Mouse (Mus musculus) right cerebral cortex, postnatal 14 days (tissue): ENCODE measurements at regions not wholly inside any gene's neighbourhood (a gene's known extent, or its start where the extent isn't known, plus 50 kb on each side); places are given as distances from the start of the nearest gene placed in this dataset.

Experiments used
- DNase-seq: peaks from one replicate; pipeline ENCODE4 v3.0.0; 2022

DNA sequence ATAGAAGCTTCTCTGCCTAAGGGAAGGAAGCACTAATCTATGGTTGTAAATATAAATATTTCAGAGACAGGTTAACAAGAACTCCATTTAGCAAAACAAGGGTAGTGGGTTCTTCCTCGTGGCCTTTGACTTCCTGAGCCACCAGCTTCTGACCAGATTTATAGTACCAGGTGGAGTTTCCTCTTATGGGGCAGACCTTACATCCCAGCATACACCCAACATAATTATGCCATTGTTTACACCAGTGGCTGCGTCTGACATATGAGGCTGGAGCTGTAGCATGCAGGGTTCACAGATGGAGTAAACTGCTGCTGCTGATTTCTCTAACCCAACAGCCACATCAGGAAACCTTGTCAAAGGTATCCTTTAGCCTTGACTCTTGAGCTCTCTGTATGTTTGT, 75.5 kb downstream of the Trib2 start:
- no peak for DNase-seq

- no peak for DNase-seq
Observed at GRCm38 (mm10) chr12:15738989-15739388, 77.7 kb downstream of the Trib2 start.

DNA sequence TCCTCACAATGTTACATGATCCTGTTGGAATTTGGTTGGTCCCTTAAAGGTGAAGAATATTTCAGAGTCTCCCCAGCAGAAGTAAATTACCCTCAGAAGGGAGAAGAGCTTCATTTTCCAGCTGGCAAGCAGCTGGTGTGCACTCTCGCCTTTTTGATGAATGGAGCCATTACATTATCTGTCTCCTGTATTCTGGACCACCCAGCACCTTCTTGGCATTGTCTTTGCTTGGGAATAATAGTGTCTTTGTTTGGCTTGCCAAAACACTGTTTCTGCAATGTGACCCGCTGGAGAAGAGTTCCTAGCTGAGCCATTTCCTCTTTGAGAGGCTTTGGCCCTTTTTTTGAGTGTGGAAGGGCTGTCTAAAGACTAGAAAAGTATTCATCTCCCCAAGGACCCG, 85.5 kb downstream of the Trib2 start:
- DNase-seq: no peak

- DNase-seq: no peak
Observed at GRCm38 (mm10) chr12:15729696-15730095, 87.0 kb downstream of the Trib2 start.

DNA sequence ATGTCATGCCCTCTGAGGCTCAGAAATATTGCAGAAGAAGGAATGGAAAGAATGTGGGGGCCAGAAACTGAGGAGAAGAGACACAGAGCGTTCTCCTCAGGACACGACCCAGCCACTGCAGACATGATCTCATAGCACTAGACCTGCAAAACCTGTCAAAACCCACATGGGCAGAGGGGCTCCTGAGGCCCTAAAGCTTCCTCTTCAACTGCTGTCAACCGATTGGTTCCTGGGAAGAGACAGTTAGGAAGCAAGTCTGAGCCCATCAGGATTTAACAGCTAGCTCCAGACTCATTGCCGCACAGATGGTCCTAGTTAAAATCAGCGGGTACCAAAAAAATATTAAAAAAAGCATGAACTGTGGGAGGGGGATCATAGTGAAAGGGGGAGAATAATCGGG, 93.2 kb downstream of the Trib2 start:
- DNase-seq: no peak

DNA sequence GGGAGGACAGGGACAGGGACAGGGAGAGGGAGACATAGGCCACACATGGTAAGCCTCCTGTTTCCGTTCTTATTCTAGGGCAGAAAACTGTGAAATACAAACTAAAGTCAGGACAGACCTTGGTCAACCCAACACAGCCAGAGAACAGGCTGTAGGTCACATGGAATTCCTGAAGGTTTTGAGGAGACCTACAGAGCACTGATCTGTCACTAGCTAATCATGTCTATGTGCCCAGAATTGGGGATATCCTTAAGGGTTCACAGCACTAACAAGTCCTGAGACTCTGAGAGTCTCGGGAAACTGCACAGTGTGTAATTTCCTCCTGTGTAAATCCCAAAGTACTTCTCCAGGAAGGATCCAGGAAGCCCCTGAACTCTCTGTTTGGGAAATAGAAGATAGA, 94.6 kb downstream of the Trib2 start:
- DNase-seq: no peak

DNA sequence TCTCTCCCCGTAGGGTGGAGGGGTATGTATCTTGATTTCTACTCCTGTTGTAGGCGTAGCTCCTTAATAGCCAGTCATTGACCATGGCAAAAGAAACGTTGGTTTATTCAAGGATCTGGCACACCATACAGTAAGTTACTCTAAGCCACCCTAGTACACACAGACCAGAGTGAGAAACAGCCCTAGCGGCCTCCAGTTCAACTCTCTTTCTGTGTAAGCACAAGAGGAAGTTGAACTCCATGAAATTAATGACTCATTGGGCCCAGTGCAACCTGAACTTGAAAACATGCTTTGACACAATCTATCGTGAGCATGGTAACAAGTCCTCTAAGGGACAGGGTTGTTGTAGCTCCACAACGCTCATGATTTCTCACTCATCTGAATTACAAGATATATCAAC, 96.6 kb downstream of the Trib2 start:
- DNase-seq: no peak

DNA sequence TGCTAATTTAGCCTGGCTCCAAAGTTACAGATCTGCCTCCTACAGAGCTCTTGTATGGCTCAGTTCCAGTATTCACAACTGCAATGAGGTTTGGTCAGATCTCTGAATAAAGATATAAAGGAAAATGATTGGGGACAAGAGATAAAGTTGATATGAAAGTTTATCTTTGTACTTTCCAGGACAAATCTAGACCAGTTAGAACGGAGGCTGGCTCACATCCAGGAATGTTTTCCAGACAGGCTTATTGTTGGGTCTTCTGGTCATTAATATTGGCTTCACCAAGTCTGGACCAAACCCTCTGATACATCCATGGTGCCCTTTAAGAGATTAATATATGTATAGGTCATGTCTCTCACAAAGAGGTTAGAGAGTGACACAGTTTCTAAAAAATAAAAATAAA, 97.9 kb downstream of the Trib2 start:
- no peak for DNase-seq

DNA sequence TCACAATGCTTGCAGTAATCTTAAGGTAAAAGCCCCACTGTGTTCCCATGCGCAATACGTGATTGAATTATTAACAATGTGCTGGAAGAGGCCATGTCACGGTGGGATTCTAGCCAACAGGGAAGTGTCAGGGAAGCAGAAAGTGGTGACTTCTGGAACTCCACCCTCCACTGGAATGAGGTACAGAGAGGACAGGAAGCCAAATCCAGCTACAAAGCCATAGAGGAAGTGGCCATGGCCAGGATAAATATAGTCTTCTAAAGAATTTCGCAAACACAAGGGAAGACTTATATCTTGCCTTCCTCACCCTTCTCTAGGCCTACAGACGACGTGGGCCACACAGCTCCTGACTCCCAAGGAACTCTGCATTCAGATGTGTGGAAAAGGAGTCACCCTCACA, 98.7 kb downstream of the Trib2 start:
- DNase-seq: no peak

- DNase-seq: no peak
Observed at GRCm38 (mm10) chr12:15717342-15717741, 99.4 kb downstream of the Trib2 start.

GRCm38 (mm10) chr12:15713623-15714022, 103.1 kb downstream of the Trib2 start:
- no peak for DNase-seq

- no peak for DNase-seq
Observed at GRCm38 (mm10) chr12:15707570-15708095, 109.1 kb downstream of the Trib2 start.

- DNase-seq: peak; percentile 8
Observed at GRCm38 (mm10) chr12:15704412-15704811, 112.3 kb downstream of the Trib2 start.

GRCm38 (mm10) chr12:15702137-15702536, 114.6 kb downstream of the Trib2 start:
- DNase-seq: no peak

- DNase-seq: no peak
Observed at GRCm38 (mm10) chr12:15698829-15699228, 117.9 kb downstream of the Trib2 start.

GRCm38 (mm10) chr12:15698042-15698771, 118.5 kb downstream of the Trib2 start:
- no peak for DNase-seq

DNA sequence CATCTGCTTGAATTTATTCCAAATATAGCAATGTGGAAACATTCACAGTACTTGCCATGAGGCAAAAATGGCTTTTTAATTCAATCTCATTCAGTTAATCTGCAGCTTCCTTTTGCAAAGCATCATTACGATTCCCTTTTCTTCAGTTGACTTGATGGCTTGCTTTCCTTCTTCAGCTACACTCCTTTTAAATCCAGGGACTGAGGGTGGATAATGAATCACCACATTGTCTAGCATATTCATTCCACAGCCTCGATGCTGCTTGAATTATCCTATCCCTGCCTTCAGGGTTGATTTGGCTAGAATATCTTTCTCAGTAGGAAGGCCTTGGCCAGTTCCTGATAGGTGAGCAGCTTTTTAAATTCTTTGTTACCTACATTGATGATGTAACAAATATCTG, 128.4 kb downstream of the Trib2 start:
- no peak for DNase-seq

- no peak for DNase-seq
Observed at GRCm38 (mm10) chr12:15684311-15684710, 132.4 kb downstream of the Trib2 start.

DNA sequence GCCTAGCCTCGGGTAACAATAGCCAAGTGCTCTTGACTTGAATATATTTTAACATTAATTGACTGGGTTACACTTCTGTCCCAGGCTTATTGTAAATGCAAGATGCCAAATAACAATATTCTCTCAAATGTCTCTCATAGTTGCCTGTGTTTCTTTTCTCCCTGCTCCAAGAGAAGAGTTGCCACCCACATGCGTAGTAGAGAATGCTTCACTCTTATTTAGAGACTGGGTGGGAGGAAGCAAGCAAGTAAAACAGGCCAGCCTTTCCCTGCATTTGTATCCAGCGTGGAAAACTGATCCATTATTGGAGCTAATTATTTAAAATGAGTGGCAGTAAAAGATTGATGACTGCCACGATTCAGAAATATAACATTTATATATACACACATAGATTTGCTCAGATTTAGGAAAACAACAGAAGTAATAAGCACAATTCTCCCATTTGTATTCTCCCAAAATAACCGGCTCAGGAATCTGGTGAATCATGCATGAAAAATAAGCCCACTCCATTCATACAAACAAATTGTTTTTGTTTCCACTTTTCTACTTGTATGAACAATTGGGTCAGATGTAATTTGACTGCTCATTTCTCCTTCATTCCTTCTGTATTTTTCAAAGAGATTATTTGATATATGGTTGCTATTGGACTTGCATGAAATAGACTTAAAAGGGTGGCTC, 134.9 kb downstream of the Trib2 start:
- no peak for DNase-seq

DNA sequence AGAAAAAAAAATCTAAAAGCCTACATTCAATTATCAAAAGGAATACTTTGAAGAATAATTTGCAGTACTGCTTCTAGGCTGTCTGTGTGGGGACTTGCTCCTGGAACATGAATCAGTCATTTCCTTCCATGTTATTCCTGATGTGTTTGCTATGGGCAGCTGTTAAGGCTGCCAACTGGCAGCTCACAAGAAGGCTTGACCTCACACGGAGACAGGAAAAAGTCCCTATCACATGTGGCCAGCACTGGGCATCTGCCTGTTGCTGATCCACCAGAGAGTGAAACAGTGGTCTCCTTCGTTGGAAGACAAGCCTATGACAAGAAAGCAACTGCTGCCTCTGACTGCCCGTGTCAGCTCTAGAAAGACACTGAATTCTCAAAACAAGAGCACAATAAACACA, 140.6 kb downstream of the Trib2 start:
- DNase-seq: no peak

- no peak for DNase-seq
Observed at GRCm38 (mm10) chr12:15659755-15660154, 157.0 kb downstream of the Trib2 start.

DNA sequence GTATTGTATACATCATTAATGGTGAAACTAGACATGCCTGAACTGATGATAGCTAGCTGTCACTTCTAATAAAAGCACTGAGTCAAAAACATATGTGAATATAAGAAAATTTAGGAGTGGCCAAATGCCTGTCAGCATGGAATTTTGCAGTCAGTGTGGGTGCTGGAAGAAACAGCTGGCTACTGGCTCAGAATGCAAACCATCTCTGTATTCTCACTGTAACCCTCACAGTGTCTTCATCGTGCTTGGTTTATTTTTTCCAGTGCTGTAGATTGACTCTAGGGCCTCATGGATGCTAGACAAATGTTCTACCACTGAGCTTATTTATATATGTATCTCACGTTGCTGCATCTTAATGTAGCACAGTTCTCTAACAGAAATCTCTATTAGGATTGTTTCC, 157.4 kb downstream of the Trib2 start:
- no peak for DNase-seq

- DNase-seq: no peak
Observed at GRCm38 (mm10) chr12:15657748-15658251, 158.9 kb downstream of the Trib2 start.

GRCm38 (mm10) chr12:15654585-15654984, 162.1 kb downstream of the Trib2 start:
- DNase-seq: no peak
